Mouse (Mus musculus): ENCODE measurements at regions not wholly inside any gene's neighbourhood (a gene's known extent, or its start where the extent isn't known, plus 50 kb on each side); places are given as distances from the start of the nearest gene placed in this dataset.
"Not testable (repeated sequence)": the region's sequence is repeated elsewhere in the genome, so short reads cannot be mapped to it uniquely, and the experiment has no call there.

- peak; percentile 3 for DNase-seq (ENCODE audit: low read depth, low spot score)
Observed at GRCm38 (mm10) chr13:42000966-42001365, 50.9 kb upstream of the Hivep1 start.

- no peak for DNase-seq (ENCODE audit: low read depth, low spot score)
Observed at GRCm38 (mm10) chr13:41997883-41998282, 53.9 kb upstream of the Hivep1 start.

DNA sequence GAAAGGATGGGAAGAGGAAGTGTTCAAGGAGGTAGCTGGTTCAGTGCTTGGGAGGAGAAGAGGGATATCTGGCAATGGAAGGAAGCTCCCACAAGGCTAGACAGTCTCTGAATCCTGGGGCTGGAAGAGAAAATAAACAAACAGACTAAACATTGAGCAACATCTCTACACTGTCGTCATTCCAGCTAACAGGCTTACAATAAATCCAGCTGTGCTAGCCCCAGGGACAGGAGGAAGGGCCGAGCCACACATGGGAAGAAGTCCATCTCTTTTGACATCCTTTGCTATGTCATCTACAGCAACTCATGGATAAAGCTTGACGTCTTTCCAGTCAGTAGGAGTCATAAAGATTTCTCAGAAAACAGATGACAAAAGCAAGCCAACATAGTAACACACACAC lies 57.7 kb upstream of the Hivep1 start:
- DNase-seq (ENCODE audit: low read depth, low spot score) = no peak

- DNase-seq (ENCODE audit: low read depth, low spot score) = no peak
Observed at GRCm38 (mm10) chr13:41975918-41976317, 75.9 kb upstream of the Hivep1 start.

DNA sequence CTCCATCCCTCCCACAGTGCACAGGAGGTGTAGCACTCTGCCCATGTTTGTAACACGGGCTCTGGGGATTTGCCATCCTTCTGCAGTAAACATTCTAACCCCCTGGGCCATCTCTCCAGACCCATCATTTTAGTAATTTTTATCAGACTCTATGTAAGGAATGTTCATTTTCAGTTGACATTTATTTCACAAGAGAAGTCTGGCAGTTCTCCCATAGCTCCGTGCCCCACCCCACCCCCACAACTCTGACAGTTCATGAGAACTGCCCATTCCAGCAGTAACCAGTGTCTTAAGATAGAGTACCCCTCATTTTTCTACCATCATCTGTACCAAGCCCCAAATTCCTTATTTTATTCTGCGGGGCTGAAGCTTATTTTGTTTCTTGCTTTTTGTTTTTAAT lies 88.9 kb upstream of the Hivep1 start:
- no peak for DNase-seq (ENCODE audit: low read depth, low spot score)

DNA sequence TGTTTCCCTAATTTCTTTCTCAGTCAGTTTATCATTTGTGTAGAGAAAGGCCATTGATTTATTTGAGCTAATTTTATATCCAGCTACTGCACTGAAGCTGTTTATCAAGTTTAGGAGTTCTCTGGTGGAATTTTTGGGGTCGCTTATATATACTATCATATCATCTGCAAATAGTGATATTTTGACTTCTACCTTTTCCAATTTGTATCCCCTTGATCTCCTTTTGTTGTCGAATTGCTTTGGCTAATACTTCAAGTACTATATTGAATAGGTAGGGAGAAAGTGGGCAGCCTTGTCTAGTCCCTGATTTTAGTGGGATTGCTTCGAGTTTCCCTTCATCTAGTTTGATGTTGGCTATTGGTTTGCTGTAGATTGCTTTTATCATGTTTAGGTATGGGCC lies 90.9 kb upstream of the Hivep1 start:
- not testable (repeated sequence) for DNase-seq (ENCODE audit: low read depth, low spot score)

DNA sequence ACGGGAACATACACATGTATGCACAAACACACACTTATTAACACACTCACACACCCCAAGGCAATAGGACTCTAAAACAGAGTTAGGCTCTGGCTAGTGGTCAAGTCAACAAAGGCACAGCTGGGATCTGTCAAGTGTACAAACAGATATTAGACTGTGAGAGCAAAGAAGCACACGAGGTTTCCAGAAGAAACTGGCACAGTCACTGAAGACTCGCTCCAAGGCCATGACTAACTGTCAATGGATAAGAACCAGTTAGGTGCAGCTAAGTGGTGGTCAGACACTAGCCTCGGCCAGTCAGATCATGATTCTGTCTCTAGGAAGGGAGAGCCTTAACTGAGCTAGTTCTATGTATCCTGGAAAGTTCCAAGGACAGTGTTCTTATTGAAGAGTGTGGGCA lies 93.9 kb upstream of the Hivep1 start:
- DNase-seq (ENCODE audit: low read depth, low spot score) = no peak

- DNase-seq (ENCODE audit: low read depth, low spot score) = no peak
Observed at GRCm38 (mm10) chr13:41955884-41956283, 95.9 kb upstream of the Hivep1 start.

- DNase-seq (ENCODE audit: low read depth, low spot score) = no peak
Observed at GRCm38 (mm10) chr13:41955198-41955597, 96.6 kb upstream of the Hivep1 start.

DNA sequence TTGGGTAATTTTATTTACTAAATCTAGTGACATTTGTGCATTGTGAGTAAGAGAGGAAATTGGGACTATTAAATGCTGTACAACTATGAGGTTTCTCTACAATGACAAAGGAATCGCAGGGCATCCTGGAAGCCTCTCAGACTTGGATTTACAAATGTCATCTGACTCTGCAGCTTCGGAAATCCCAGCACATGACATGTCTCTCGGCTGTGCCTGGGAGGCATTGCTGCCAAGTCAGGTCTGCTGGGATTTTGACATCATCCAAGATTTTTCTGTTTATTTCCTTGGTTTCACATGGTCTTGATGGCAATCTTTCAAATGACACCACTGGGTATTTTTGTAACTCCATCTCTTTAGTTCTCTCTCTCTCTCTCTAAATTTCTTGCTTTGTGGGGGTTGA lies 99.4 kb upstream of the Hivep1 start:
- DNase-seq (ENCODE audit: low read depth, low spot score) = no peak

DNA sequence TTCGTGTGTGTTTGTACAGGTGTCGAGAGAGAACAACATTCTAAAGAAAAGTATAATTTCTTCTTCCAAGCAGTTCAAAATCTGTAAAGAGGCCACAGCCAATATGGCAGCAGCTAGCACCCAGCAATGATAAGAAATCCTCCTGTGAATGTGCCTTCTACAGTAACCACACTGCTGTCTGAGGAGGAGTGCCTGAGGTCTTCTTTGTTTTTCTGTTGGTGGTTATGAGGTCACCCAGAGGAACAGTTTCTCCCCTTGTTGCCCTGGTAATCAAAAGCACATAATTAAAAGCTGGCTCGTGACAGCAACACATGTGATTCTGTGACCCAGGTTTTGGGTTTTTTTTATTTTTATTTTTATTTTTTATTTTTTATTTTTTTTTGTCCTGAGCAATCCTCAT lies 100.8 kb upstream of the Adtrp start:
- DNase-seq (ENCODE audit: low read depth, low spot score) = no peak

DNA sequence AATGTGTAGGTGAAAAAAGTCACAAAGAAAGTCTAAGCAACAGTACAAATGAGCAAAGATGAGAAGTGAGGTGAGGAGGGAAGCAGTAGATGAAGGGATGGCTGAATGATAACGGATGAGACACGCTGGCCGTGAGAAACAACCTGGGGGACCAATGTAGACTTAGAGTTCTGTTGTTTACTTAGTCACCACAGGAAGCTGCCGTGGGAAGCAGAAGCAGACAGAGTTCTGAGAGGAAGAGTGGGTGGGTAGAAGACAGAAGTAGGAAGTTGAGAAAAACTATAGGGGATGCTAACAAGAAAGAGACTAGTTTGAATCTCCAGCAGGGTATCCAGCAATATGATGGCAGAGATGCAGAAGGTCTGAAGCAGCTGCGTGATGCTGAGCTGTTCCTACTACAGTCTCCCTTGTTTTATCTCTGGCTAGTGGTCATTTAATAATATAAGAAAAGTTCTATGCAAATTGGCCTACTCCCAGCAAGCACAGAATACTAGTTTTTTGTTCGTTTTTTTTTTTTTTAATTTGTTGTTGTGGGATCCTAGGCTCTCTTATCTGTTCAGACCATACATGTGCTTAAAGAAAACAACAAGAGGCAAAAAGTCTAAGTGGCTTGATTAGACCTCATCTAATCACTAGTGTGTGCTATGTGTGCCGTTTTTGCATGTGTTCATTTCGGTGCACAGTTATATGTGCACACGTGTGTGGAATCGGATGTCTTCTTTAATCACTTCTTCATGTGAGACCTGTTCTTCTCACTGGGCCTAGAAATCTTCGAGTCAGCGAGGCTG lies 85.0 kb upstream of the Adtrp start:
- peak; percentile 10 for DNase-seq (ENCODE audit: low read depth, low spot score)

DNA sequence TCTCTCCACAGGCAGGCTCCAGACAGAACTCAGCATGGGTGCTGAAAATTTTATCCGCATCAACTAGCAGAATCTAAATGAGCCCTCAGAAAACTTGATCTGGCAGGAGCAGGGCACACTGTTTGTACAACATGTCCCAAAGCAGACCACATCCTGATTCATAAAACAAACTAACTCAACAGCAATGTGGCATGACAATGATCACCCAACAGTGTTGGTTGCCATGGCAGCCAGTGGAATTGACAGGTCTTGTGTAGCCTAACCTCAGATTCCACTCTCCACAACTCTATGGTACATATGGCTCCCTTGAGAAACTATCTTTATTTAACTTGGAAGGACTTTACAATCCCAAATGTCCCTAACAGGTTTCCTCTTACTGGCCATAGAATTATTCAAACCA lies 82.3 kb upstream of the Adtrp start:
- no peak for DNase-seq (ENCODE audit: low read depth, low spot score)

DNA sequence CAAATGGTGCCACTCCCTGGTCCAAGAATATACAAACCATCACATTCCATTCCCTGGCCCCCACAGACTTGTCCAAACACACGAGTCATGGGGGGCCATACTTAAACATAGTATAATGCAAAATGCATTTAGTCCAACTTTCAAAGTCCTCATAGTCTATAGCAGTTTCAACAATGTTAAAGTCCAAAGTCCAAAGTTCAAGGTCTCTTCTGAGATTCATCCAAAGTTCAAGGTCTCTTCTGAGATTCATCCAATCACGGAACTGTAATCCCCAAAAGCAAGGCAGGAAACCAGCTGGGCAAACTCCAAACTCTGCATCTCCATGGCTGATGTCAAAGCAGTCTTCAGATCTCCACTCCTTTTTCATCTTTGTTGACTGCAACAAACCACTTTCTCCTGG lies 78.4 kb upstream of the Adtrp start:
- DNase-seq (ENCODE audit: low read depth, low spot score) = not testable (repeated sequence)

- no peak for DNase-seq (ENCODE audit: low read depth, low spot score)
Observed at GRCm38 (mm10) chr13:41925211-41925610, 77.7 kb upstream of the Adtrp start.

GRCm38 (mm10) chr13:41921178-41921577 lies 73.7 kb upstream of the Adtrp start:
- DNase-seq (ENCODE audit: low read depth, low spot score) = no peak

DNA sequence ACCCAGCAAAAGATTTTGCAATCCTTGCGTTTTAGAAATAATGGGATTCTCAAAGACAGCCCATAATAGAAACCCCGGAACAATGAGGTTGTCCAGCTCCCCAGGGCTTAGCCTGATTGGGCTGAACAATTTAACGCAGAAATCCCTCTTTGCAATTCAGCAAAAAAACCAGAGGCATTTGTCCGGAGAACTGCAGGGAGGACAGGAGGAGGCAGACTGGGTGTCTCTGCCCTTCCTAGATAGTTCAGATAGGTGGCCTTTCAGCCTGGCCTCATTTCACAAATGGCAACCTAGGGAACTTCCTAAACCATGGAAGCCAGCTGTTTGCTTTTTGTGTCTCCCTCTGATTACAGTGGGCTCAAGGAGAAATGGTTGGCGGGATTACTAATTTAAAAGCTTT lies 71.0 kb upstream of the Adtrp start:
- no peak for DNase-seq (ENCODE audit: low read depth, low spot score)

GRCm38 (mm10) chr13:41915816-41916215 lies 68.3 kb upstream of the Adtrp start:
- peak; percentile 32 for DNase-seq (ENCODE audit: low read depth, low spot score)

DNA sequence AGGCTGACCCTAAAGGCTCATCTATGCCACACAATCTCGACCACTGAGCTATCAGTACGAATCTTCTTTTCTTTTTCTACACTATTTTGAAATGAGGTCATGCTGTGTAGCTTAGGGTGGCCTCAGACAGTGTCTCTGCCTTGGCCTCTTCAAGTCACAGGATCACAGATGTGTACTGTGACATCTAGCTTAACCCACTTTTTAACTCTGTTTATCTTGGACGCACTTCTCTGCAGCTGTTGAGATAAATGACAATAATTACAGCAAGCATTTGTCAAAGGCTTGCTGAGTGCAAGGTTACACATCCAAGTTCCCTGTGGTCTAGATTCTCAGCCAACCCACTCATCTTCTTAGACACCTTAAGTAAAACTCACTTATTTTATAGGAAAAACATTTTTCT lies 63.3 kb upstream of the Adtrp start:
- DNase-seq (ENCODE audit: low read depth, low spot score) = no peak

DNA sequence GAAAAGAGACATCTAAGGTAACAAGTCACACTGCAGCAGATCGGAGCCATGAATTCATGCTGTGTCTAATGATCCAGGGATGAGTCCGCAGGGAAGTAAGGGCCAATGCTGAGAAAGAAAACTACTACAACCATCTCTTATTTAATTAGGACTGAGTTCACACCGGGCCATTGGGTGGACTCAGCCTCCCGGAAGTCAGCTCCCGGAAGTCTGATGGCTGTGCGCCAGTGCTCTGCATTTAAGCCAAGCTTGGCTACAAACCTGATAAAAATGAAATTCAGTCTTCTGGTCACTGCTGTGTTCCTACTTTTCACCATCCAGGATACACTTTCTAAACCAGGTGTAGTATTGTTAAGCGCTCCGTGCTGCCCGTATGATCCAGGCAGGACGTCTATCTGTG lies 62.8 kb upstream of the Adtrp start:
- no peak for DNase-seq (ENCODE audit: low read depth, low spot score)

DNA sequence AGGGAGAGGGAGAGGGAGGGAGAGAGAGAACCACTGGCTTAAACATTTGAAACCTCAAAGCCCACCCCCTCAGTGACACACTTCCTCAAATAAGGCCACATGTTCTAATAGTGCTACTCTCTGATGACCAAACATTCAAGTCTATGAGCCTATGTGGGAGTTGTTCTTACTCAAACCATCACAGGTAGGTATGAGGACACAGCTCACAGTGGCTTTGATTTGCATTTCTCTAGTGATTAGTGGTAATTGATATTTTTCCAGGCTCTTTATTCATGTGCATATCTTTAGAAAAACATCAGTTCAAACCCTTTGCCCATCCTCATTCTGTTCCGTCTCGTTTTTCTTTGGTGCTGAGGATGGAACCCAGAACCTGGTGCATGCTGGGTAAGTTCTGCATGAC lies 59.5 kb upstream of the Adtrp start:
- peak; percentile 27 for DNase-seq (ENCODE audit: low read depth, low spot score)

DNA sequence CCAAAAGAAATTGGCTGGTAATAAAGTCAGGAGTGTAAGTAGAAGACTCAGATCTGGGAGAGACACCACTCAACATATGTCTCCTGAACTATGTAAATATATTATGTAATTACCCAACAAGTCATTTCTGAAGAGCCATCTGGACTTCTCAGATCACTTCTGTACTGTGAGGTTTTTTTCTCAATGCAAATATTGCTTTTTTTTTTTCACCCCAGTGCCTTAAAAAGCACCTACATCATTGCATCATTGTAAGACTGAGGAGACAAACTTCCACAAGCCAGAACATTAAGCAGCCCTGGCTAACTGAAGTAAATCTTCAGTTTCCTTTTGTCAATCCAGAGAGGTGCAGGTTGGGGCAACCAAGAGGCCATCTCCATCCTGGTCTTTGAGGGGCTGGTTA lies 55.8 kb upstream of the Adtrp start:
- peak; percentile 77 for DNase-seq (ENCODE audit: low read depth, low spot score)

DNA sequence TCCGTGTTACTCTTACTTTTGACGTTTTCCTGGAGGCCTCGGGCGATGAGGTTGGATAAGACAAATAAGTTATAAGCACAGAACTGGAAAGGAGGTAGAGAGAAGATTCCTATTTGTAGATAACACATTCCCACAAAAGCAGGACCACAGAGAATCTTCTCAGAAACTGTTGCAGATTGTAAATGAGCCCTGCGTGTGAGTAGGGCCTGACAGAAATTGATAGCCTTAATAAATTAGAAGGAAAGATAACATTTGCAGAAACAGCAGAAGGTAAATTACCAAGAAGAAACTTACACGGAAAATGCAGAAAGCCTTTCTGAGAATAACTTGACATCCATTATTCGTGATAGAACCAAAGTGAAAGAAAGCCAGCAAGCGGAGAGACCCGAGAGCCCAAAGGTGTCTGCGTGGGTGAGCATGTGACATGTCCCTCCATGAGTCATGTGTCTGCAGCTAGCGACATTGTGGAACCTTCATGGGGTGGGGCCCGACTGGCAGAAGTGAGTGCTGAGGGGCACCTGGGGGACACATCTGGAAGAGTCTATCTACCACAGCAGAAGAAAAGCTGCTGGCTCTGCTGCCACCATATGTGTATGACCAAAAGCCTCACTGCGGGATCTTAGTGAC lies 52.5 kb upstream of the Adtrp start:
- no peak for DNase-seq (ENCODE audit: low read depth, low spot score)

GRCm38 (mm10) chr13:41899281-41899680 lies 51.8 kb upstream of the Adtrp start:
- DNase-seq (ENCODE audit: low read depth, low spot score) = no peak

Measured in A20 (cell line).